Mouse (Mus musculus) cerebellum, adult 11-12 months (tissue): ENCODE data around the gene Tet1.
A peak's percentile ranks its signal among the peaks of the same experiment; 100 is the strongest.
"Not testable (repeated sequence)": the region's sequence is repeated elsewhere in the genome, so short reads cannot be mapped to it uniquely, and the experiment has no call there.

Experiments used
- DNase-seq: peaks from one replicate; pipeline ENCODE4 v3.0.0; 2022

Tet1 gene

GRCm38 (mm10) chr10:62908896-62909295 lies at the start of gene Tet1:
Gene Tet1, minus strand, starts transcription at chr10:62908996.
- not testable (repeated sequence) for DNase-seq

GRCm38 (mm10) chr10:62948551-62948950 lies 39.8 kb upstream of the Tet1 start:
- no peak for DNase-seq

- DNase-seq = peak; percentile 79
Observed at GRCm38 (mm10) chr10:62946738-62947471, 38.1 kb upstream of the Tet1 start, which contains the start of gene Dna2. Gene Dna2, plus strand, starts transcription at chr10:62947026.

- no peak for DNase-seq
Observed at GRCm38 (mm10) chr10:62944975-62945580, 36.3 kb upstream of the Tet1 start.

GRCm38 (mm10) chr10:62932381-62932780 lies 23.6 kb upstream of the Tet1 start:
- DNase-seq = no peak

GRCm38 (mm10) chr10:62924096-62924635 lies 15.4 kb upstream of the Tet1 start:
- DNase-seq = no peak

- no peak for DNase-seq
Observed at GRCm38 (mm10) chr10:62920766-62921156, 12.0 kb upstream of the Tet1 start.

GRCm38 (mm10) chr10:62919925-62920765 lies 11.3 kb upstream of the Tet1 start, which contains the start of gene Slc25a16:
Gene Slc25a16, plus strand, starts transcription at chr10:62920633.
- DNase-seq = peak; percentile 93

- no peak for DNase-seq
Observed at GRCm38 (mm10) chr10:62918985-62919384, 10.2 kb upstream of the Tet1 start.

- no peak for DNase-seq
Observed at GRCm38 (mm10) chr10:62911120-62911519, 2.3 kb upstream of the Tet1 start.

GRCm38 (mm10) chr10:62906336-62906735 lies 2.5 kb downstream of the Tet1 start:
- no peak for DNase-seq

GRCm38 (mm10) chr10:62902829-62903228 lies 6.0 kb downstream of the Tet1 start:
- DNase-seq = no peak

- DNase-seq = no peak
Observed at GRCm38 (mm10) chr10:62901826-62902225, 7.0 kb downstream of the Tet1 start.

- no peak for DNase-seq
Observed at GRCm38 (mm10) chr10:62900144-62900543, 8.7 kb downstream of the Tet1 start.

GRCm38 (mm10) chr10:62898061-62898460 lies 10.7 kb downstream of the Tet1 start:
- no peak for DNase-seq

- DNase-seq = no peak
Observed at GRCm38 (mm10) chr10:62897437-62897836, 11.4 kb downstream of the Tet1 start.

- no peak for DNase-seq
Observed at GRCm38 (mm10) chr10:62896774-62897173, 12.0 kb downstream of the Tet1 start.

GRCm38 (mm10) chr10:62896035-62896434 lies 12.8 kb downstream of the Tet1 start:
- DNase-seq = no peak

GRCm38 (mm10) chr10:62895386-62895785 lies 13.4 kb downstream of the Tet1 start:
- no peak for DNase-seq

GRCm38 (mm10) chr10:62894447-62894846 lies 14.3 kb downstream of the Tet1 start:
- no peak for DNase-seq

- no peak for DNase-seq
Observed at GRCm38 (mm10) chr10:62893356-62893884, 15.4 kb downstream of the Tet1 start.

GRCm38 (mm10) chr10:62892549-62893232 lies 16.1 kb downstream of the Tet1 start:
- no peak for DNase-seq
